Mouse (Mus musculus): ENCODE measurements around the gene 4930486L24Rik. TPM values are rescaled to one million over a fixed set of nuclear protein-coding genes. Genes with fewer than 3 reads are reported as not detected.

The 4930486L24Rik gene
- polyA plus RNA-seq, 1 experiment from 2014 or later: 0.15 TPM

GRCm38 (mm10) chr13:60820486-60821175, 43.6 kb downstream of the 4930486L24Rik start:
- Histone ChIP-seq H3K36me3 (no peaks in the 10 kb centered on the region), H3K4me3 (no peak overlapping the region), H3K9ac (replicated peaks) (no peak overlapping the region), H3K27me3 (no peaks in the 10 kb centered on the region), H3K27ac (replicated peaks) (no peak overlapping the region), H3K4me2 (replicated peaks) (no peak overlapping the region), H3K4me1 (no peaks in the 10 kb centered on the region), H3K9me3 (no peaks in the 10 kb centered on the region)
- WGBS: 74% methylated on average over 3 of the region's 3 CpGs
- no peak for ATAC-seq (replicated peaks)

GRCm38 (mm10) chr13:60819469-60819868, 44.8 kb downstream of the 4930486L24Rik start:
- Histone ChIP-seq H3K4me2 (replicated peaks) (no peak overlapping the region), H3K27ac (replicated peaks) (no peak overlapping the region), H3K9me3 (no peaks in the 10 kb centered on the region), H3K9ac (replicated peaks) (no peak overlapping the region), H3K27me3 (no peaks in the 10 kb centered on the region), H3K4me1 (no peaks in the 10 kb centered on the region), H3K36me3 (no peaks in the 10 kb centered on the region), H3K4me3 (no peak overlapping the region)
- 13% methylated on average over 7 of the region's 7 CpGs for WGBS
- no peak for ATAC-seq (replicated peaks)

GRCm38 (mm10) chr13:60813722-60814121, 50.6 kb downstream of the 4930486L24Rik start:
- no peak overlapping the region for H3K4me3 ChIP-seq
- no peak overlapping the region for H3K27ac ChIP-seq (replicated peaks)
- no peaks in the 10 kb centered on the region for H3K4me1 ChIP-seq
- H3K36me3 ChIP-seq: no peaks in the 10 kb centered on the region
- no peak overlapping the region for H3K4me2 ChIP-seq (replicated peaks)
- no peaks in the 10 kb centered on the region for H3K9me3 ChIP-seq
- no peaks in the 10 kb centered on the region for H3K27me3 ChIP-seq
- no peak overlapping the region for H3K9ac ChIP-seq (replicated peaks)
- WGBS: 67% methylated on average over 1 of the region's 1 CpGs
- ATAC-seq (replicated peaks): no peak

- Histone ChIP-seq H3K4me3 (no peak overlapping the region), H3K4me2 (replicated peaks) (no peak overlapping the region), H3K4me1 (no peaks in the 10 kb centered on the region), H3K9me3 (no peaks in the 10 kb centered on the region), H3K27me3 (no peaks in the 10 kb centered on the region), H3K27ac (replicated peaks) (no peak overlapping the region), H3K9ac (replicated peaks) (no peak overlapping the region), H3K36me3 (no peaks in the 10 kb centered on the region)
- no peak for ATAC-seq (replicated peaks)
- WGBS: 94% methylated on average over 6 of the region's 6 CpGs
Observed at GRCm38 (mm10) chr13:60812768-60813167, 51.5 kb downstream of the 4930486L24Rik start.

- WGBS: 89% methylated on average over 2 of the region's 2 CpGs
- Histone ChIP-seq H3K36me3 (no peaks in the 10 kb centered on the region), H3K4me1 (no peaks in the 10 kb centered on the region)
Observed at GRCm38 (mm10) chr13:60809690-60810089, 54.6 kb downstream of the 4930486L24Rik start.

GRCm38 (mm10) chr13:60802749-60803148, 61.5 kb downstream of the 4930486L24Rik start, which contains the start of gene Ctsll3:
Gene Ctsll3 (minus strand): TSS chr13:60802849.
- Histone ChIP-seq H3K27me3 (no peaks in the 10 kb centered on the region), H3K4me1 (no peaks in the 10 kb centered on the region), H3K9me3 (no peaks in the 10 kb centered on the region), H3K36me3 (no peaks in the 10 kb centered on the region), H3K4me2 (replicated peaks) (no peak within 1 kb of the TSS), H3K4me3 (no peak within 1 kb of the TSS), H3K9ac (replicated peaks) (no peak within 1 kb of the TSS), H3K27ac (replicated peaks) (no peak within 1 kb of the TSS)
- ATAC-seq (replicated peaks): no peak
- 78% methylated on average over 1 of the region's 1 CpGs for WGBS

More at GRCm38 (mm10) chr13:60809690-60810089, 54.6 kb downstream of the 4930486L24Rik start:
- Histone ChIP-seq H3K4me2 (replicated peaks) (no peak overlapping the region), H3K27ac (replicated peaks) (no peak overlapping the region), H3K9me3 (no peaks in the 10 kb centered on the region), H3K9ac (replicated peaks) (no peak overlapping the region), H3K4me3 (no peak overlapping the region), H3K27me3 (no peaks in the 10 kb centered on the region)
- no peak for ATAC-seq (replicated peaks)

Other genes with a start within 250 kb of the 4930486L24Rik start
- not detected in 2 replicates for gene BC051665, start 78.1 kb downstream of the 4930486L24Rik start, polyA plus RNA-seq (2015; fragmentation: Nextera tagmentation; extraction: Ambion mirVana)
- not detected in 2 replicates for gene Ctsll3, start 61.6 kb downstream of the 4930486L24Rik start, polyA plus RNA-seq (2015; fragmentation: Nextera tagmentation; extraction: Ambion mirVana)
- gene Gm49392, start 32.4 kb upstream of the 4930486L24Rik start, polyA plus RNA-seq (2015; fragmentation: Nextera tagmentation; extraction: Ambion mirVana): not detected in 2 replicates
- 1.1 and 1.3 TPM in 2 replicates for gene Ctla2b, start 33.0 kb upstream of the 4930486L24Rik start, polyA plus RNA-seq (2015; fragmentation: Nextera tagmentation; extraction: Ambion mirVana)
- not detected in 2 replicates for gene Tpbpb, start 40.4 kb upstream of the 4930486L24Rik start, polyA plus RNA-seq (2015; fragmentation: Nextera tagmentation; extraction: Ambion mirVana)
- not detected in 2 replicates for gene Gm49393, start 71.1 kb upstream of the 4930486L24Rik start, polyA plus RNA-seq (2015; fragmentation: Nextera tagmentation; extraction: Ambion mirVana)
- 0.20 and 0.65 TPM in 2 replicates for gene Gm49391, start 72.1 kb upstream of the 4930486L24Rik start, polyA plus RNA-seq (2015; fragmentation: Nextera tagmentation; extraction: Ambion mirVana)
- gene Ctla2a, start 72.2 kb upstream of the 4930486L24Rik start, polyA plus RNA-seq (2015; fragmentation: Nextera tagmentation; extraction: Ambion mirVana): 12.6 and 13.8 TPM in 2 replicates
- gene Tpbpa, start 77.5 kb upstream of the 4930486L24Rik start, polyA plus RNA-seq (2015; fragmentation: Nextera tagmentation; extraction: Ambion mirVana): not detected in 2 replicates
- gene Ctsj, start 141.5 kb upstream of the 4930486L24Rik start, polyA plus RNA-seq (2015; fragmentation: Nextera tagmentation; extraction: Ambion mirVana): not detected in 2 replicates
- gene Ctsq, start 176.2 kb upstream of the 4930486L24Rik start, polyA plus RNA-seq (2015; fragmentation: Nextera tagmentation; extraction: Ambion mirVana): not detected in 2 replicates